Mouse (Mus musculus) brain, embryonic 14.5 days (tissue): ENCODE results near the gene Lipe.

Experiments
- CTCF ChIP-seq: fragments of 200-500 bp; IDR thresholded peaks from 2 replicates; pipeline ENCODE4 v1.5.1; 2012; ENCODE audit warnings: inconsistent platforms, mild to moderate bottlenecking, moderate library complexity, borderline replicate concordance; ENCODE audit not compliant: insufficient read depth, insufficient read length; ENCODE audit errors: extremely low read depth
- POLR2A ChIP-seq: fragments of 200-500 bp; IDR thresholded peaks from 2 replicates; pipeline ENCODE4 v1.6.1; 2012; ENCODE audit warnings: mild to moderate bottlenecking, inconsistent platforms, borderline replicate concordance; ENCODE audit not compliant: poor library complexity, insufficient read depth, insufficient read length, severe bottlenecking; ENCODE audit errors: extremely low read depth

GRCm38 (mm10) chr7:25385850-25386555 is 12.5 kb downstream of the Lipe start:
- TF ChIP-seq POLR2A (no peak), CTCF (no peak)
